Mouse (Mus musculus) lung, postnatal 4 days (tissue): ENCODE measurements around the gene Cfap157.

ENCODE experiments used
- DNase-seq, 2 experiments: peaks; one replicate each; pipeline ENCODE4 v3.0.0; 2021

Cfap157 gene

DNA sequence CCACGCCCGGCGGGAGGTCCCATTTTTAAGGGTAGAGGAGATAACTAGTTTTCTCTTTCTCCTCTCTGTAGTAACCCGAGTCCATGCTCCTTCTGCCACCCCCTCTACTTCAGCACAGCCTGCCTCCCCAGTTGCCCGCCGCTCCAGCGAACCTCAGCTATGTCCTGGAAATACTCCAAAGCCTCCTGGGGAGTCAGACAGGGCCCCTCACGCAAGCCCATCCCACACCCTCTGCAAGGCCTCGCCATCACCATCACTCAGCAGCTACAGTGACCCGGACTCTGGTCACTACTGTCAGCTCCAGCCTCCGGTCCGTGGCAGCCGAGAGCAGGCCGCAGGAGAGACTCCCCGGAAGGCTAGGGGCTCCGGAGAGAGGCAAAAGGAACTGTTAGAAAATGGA, 35.1 kb downstream of the Cfap157 start:
- DNase-seq: no peak

DNA sequence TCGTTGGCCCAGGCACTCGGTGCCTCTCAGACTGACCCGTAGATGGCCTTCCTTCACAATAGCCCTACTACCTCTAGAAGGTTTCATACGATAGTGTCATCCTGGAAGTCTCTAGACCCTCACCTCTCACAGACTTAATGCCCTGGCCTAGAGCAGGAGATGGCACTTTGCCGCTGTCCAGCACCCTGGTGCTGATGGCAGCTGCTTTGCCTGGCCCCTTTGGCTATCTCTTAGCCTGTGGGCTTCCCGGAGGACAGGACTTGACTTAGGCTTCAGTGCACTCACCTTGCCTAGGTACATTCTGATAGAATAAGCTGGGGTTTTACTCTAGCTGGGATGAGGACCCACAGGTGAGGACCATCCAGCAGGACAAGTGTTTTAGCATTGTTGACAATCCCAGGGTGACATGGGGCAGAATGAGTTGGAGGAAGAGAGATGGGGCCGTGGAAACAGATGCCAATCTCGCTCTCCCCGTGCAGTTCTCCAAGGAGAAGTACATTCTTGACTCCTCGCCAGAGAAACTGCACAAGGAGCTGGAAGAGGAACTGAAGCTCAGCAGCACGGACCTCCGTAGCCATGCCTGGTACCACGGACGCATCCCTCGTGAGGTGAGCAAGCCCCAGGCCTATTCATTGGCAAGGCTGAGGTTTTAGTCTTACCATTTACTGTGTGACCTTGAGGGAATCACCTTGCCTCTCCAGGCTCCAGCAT, 39.8 kb downstream of the Cfap157 start:
- DNase-seq: no peak

DNA sequence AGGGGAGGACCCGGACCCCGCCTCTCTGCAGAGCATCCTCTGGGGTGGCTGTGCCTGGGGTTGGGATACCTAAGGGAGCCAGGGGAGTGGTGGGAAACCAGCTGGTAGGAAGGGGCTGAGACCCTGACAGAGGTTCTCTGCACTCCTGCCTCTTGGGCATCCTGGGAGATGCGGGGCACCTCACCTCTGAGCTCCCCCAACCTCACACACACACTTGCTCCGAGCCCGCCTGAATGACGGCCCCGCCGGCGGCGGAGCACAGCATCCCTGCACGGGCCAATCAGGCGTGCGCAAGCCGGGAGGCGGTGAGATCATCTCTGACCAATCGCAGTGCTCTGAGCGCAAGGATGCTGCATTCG, 42.1 kb downstream of the Cfap157 start:
- DNase-seq: no peak

DNA sequence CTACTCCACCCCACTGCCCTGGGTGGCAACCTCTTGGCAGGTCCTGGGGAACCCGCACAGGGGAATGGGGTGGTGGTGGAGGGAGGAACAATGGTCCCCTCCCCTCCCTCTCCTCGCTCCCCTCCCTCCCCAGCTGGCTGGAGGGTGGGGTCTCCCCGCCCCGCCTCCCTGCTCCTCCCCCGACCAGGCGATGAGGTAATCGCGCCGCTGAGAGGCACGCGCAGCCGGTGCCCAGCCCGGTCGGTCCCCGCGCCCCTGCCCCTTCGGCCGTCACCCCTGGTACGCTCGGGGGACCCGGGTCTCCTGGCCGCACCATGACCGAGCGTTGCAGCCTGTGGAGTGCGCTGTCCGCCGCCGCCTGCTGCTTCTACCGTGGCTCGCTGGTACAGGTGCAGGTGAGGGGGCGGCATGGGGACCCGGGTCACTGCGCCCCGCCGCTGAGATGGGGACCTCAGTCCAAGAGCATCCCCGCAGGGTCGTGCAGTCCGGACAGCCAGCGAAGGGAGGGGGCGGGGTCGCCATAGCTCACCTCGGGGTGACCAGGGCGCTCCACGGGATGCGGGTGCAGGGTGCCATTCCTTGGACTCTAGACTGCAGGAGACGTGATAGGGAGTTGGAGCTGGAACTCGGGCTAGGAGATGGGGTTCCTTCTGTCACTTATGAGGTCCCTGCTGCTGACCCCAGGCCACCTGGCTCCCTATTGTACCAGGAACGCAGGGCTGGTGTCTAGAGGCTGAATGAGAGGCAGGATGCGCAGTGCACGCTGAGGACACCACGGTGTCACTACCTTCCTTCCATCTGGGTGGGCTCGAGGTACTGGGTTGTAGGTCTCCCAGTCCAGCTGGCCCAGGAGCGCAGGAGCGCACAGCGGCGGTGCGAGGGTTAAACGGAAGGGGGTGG, 42.7 kb downstream of the Cfap157 start:
- peak; percentile 72 to 74 for DNase-seq

DNA sequence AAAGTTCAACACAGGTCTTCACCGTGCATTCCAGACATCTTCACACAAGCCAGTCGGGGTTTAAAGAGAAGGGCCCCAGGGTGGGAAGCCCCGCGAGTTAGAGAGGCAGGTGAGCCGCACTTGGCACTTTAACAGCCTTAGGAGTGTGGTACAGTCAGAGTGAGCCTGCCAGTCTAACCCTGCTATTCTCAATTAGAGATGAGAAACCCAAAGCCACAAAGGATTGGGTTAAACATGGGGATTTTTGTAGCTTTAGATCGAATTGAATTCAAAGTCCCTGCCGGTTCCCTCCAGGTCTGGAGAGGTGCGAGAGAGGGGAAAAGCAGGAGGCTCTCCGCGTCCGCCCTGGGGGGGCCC, 43.3 kb downstream of the Cfap157 start, which contains the start of gene 6330409D20Rik:
Gene 6330409D20Rik (minus strand): TSS at position 101 of the 357 bp plus-strand sequence.
- DNase-seq: no peak

DNA sequence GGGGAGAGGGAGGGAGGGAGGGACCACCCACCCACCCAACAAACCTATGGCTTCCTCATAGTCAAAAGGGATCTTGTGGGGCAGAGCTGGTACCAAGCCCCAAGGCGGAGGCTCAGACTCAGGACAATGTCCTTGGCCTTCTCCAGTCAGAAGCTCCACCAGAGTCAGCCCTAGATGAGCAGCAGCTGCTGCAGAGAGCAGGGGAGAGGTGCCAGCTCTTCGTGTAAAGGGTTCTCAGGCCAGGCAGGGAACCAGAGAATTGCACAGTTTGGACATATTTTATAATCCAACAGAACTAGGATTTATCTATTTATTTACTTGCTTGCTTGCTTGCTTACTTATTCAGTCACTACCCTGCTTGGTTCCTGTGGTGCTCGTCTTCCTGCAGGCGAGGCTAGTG, 44.9 kb downstream of the Cfap157 start:
- no peak for DNase-seq

DNA sequence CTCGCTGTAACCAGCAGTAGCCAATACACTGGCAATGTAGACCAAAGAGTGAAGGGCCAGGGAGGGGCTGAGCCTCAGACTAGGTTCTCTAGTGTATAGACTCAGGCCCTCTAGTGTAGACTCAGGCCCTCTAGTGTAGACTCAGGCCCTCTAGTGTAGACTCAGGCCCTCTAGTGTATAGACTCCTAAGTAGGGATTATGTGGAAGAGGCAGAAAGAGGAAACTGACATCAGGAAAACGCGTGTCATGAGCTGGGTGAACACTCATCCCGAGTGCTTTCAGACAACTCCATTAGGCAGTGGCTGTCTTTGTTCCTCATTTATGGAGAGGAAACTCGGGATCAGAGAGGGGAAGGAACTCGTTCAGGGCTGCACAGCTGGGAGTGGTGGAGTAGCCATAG, 47.2 kb downstream of the Cfap157 start:
- DNase-seq: no peak

DNA sequence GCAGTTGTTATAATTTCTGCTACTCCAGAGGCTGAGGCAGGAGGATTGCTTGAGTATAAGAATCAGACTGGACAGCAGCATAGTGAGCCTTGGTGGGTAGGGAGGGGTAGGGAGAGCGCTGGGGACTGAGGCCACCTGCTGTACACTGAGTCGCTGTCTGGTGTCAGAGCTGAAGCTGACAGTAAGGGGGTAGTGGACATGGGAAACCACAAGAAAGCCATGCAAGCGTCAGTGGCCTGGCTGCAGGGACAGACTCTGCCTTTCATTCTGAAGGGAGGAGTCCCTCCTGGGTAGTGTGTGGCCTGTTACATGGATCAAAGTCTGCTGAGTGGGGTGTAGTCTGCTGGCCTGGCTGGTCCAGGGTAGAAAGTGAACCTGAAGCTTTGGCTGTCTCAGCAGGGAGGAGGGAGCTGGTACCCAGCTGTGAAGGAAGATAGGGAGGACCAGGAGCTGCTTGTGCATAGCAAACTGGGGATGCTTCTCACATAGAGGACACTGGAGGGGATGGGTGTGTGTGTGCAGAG, 47.9 kb downstream of the Cfap157 start:
- DNase-seq: no peak

DNA sequence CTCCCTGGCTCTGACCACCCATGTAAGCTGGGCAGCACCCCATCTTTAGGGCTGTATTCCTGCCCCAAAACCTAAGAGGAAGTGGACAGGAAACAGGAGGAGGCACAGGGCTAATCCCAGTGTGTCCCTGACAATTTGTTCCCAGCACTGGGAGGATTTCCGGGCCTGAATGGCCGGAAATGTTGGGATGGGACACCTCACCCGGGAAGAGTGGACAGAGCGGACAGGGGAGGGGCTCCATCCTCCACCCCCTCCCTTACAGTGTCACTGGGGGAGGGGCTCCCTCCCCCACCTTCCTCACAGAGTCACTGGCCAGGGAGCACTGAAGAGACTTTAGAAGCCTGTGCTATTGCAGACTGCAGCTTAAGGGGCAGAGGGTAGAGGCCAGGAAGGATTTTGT, 49.3 kb downstream of the Cfap157 start:
- DNase-seq: peak; percentile 77 to 89

DNA sequence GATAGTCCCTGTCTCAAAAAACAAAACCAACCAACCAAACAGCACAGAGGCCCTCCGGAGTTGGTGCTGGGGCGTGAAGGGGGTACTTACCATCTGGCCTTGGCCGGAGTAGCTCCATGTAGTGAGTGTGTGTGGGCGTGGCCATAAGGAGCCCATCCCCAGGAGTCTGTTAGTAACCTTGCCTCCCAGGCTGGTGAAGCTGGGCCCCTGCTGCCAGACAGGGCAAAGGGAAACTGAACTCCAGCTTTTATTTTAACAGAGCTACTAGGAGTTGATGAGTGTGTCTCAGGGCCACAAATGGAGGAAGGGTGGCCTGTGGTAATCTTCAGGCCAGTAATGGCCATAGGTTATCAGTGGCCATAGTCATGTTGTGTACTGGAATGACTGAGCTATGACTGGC, 49.7 kb downstream of the Cfap157 start:
- DNase-seq: peak; percentile 36 to 51

DNA sequence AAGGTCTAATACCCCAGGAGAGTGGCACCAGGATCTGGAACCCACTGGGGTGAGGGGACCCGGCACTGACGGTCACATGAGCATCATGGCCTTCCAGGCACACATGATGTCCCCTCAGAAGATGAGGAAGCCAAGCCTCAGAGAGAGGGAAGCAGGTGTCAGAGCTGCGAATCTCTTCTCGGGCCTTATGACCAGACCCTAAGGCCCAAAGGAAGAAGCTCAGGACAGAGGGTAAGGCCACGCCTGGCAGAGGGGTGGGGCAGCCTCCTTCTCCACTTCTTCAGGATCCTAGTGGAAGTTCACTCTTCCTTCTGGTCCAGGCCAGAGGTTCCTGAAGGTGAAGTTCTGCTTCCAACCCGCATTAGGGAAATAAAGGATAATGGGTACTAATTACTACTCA, 51.5 kb downstream of the Cfap157 start:
- DNase-seq: no peak

DNA sequence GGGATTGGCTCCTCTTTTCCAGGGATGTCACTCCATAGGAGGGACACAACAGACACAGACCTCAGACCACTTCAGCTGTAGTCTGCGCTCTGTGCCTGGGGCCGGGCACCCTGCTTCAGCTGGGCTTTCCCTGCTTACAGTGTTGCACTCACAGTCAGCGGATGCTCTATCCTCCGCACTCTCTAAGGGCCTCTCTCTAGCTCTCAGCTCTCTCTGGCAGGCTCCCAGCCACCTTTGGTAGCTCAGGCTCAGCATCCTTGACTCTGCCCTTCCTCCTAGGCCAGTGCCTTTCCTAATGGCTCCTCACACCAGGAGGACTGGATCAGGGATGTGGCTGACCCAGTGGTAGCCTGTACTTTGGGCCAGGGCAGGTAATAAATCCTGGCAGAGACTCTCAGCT, 52.3 kb downstream of the Cfap157 start:
- DNase-seq: no peak

DNA sequence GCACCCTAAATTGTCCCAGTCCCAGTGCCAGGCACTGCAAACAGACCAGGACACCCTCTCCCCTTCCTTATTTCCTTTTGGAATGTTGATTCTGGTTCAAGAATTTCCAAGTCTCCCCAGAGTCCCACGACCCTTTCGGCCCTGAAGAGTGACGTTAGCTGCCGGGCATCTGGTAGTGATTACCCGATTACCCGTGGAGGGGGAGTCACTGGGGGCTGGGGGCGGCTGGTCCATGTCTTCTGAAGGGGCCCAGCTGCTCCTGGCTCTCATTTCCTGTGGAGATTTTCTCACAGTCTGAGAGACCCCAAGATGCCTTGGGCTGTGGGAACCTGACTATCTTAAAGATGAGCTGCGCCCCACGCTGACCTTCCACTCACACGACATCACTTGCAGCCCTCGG, 53.4 kb downstream of the Cfap157 start:
- DNase-seq: peak; percentile 52 to 82

DNA sequence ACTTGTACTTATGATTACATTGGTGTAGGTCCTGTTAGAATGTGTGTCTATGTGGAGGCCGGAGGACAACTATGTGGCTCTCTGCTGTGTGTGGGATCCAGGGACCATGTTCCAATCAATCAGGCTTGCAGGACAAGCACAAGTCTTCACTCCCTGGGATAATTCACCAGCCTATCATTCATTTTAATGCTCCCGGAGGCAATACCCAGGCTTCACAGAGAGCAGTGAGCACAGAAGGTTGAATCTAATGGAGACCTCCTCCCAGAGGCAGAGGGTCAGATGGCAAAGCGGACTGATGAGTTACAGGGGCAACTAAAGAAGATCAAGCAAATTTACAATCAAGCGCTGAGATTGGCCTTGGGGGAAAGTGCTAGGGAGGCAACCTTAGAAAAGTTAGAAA, 54.7 kb downstream of the Cfap157 start:
- no peak for DNase-seq

DNA sequence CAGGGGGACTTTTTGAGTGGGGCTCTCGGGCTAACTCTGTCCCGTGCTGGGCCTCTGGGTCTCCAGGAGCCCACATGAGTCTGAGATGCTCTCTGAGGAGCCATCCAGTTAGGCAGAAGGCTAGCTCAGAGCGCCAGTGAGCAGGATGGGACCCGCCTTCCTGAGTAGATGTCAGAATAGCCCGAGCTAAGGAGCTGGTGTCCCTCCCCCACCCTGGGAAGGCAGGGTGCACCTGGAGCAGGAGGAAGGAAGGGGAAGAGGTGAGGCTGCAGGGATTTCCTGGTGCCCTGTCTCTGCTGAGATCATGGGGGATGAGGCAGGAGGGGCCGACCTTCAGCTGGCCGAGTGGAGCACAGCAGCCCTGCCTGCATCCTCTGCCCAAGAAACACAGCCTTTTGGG, 55.8 kb downstream of the Cfap157 start:
- DNase-seq: peak; percentile 59 to 78

DNA sequence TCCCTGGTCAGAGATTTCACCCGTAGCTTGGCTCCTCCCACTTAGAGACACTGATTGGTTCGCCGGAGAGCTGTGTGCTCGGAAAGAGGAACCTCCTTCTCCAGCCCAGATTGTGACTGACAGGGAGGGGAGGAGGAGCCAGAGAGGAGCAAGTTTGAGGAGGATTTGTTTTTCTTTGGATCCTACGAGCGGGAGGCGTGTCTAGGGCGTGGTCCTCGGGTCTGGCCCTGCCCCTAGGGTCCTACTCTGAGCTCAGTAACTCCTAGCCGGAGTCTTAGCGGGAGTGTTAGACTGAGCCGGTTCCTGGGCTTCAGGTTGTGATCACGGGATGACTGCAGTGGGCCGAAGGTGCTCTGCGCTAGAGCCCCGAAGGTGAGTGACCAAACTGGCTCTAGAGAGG, 56.8 kb downstream of the Cfap157 start:
- peak; percentile 95 to 96 for DNase-seq
